Mouse (Mus musculus) kidney, postnatal 25 days (tissue): ENCODE measurements at regions not wholly inside any gene's neighbourhood (a gene's known extent, or its start where the extent isn't known, plus 50 kb on each side); places are given as distances from the start of the nearest gene placed in this dataset.

Experiments
- DNase-seq, 2 experiments: peaks; one replicate each; pipeline ENCODE4 v3.0.0; 2021; ENCODE audit warnings: mixed read lengths in 2 of 2

- DNase-seq = no peak
Measured at GRCm38 (mm10) chr4:140463296-140463695, 202.5 kb downstream of the Arhgef10l start.

- no peak for DNase-seq
Measured at GRCm38 (mm10) chr4:140461317-140461716, 204.5 kb downstream of the Arhgef10l start.

- no peak for DNase-seq
Measured at GRCm38 (mm10) chr4:140449062-140449461, 202.5 kb upstream of the Igsf21 start.

- DNase-seq = no peak
Measured at GRCm38 (mm10) chr4:140446455-140446854, 199.9 kb upstream of the Igsf21 start.

- DNase-seq = no peak
Measured at GRCm38 (mm10) chr4:140445931-140446330, 199.3 kb upstream of the Igsf21 start.

GRCm38 (mm10) chr4:140443221-140443620 lies 196.6 kb upstream of the Igsf21 start:
- no peak for DNase-seq

- DNase-seq = no peak
Measured at GRCm38 (mm10) chr4:140441805-140442204, 195.2 kb upstream of the Igsf21 start.

- peak; percentile 59 to 68 for DNase-seq
Measured at GRCm38 (mm10) chr4:140439856-140440255, 193.3 kb upstream of the Igsf21 start.

GRCm38 (mm10) chr4:140436030-140436429 lies 189.4 kb upstream of the Igsf21 start:
- DNase-seq = no peak

- no peak for DNase-seq
Measured at GRCm38 (mm10) chr4:140433744-140434542, 187.4 kb upstream of the Igsf21 start.

- DNase-seq = no peak
Measured at GRCm38 (mm10) chr4:140432101-140432500, 185.5 kb upstream of the Igsf21 start.

GRCm38 (mm10) chr4:140427039-140427438 lies 180.5 kb upstream of the Igsf21 start:
- DNase-seq = no peak

- DNase-seq = no peak
Measured at GRCm38 (mm10) chr4:140423791-140424190, 177.2 kb upstream of the Igsf21 start.

- DNase-seq = peak; percentile 70 to 85
Measured at GRCm38 (mm10) chr4:140421926-140422585, 175.5 kb upstream of the Igsf21 start.

GRCm38 (mm10) chr4:140419720-140420412 lies 173.3 kb upstream of the Igsf21 start:
- no peak for DNase-seq

- no peak for DNase-seq
Measured at GRCm38 (mm10) chr4:140412312-140412930, 165.8 kb upstream of the Igsf21 start.

- no peak for DNase-seq
Measured at GRCm38 (mm10) chr4:140408446-140408845, 161.9 kb upstream of the Igsf21 start.

- DNase-seq = no peak
Measured at GRCm38 (mm10) chr4:140406913-140407312, 160.3 kb upstream of the Igsf21 start.

- no peak for DNase-seq
Measured at GRCm38 (mm10) chr4:140405993-140406881, 159.7 kb upstream of the Igsf21 start.

- no peak for DNase-seq
Measured at GRCm38 (mm10) chr4:140405427-140405826, 158.8 kb upstream of the Igsf21 start.

- DNase-seq = no peak
Measured at GRCm38 (mm10) chr4:140403128-140403527, 156.5 kb upstream of the Igsf21 start.

GRCm38 (mm10) chr4:140402319-140402718 lies 155.7 kb upstream of the Igsf21 start:
- no peak for DNase-seq
